Mouse (Mus musculus) embryonic facial prominence, embryonic 15.5 days (tissue): ENCODE measurements around the gene Stag3. TPM values are rescaled to one million over a fixed set of nuclear protein-coding genes. Genes with fewer than 3 reads are reported as not detected.
A peak's percentile ranks its signal among the peaks of the same experiment; 100 is the strongest.

Source experiments
- ATAC-seq: fragments of 200-750 bp; cut with Nextera tagmentation; 2 replicates; pipeline ENCODE4 v1.8.0; 2017; ENCODE audit warnings: low read depth, moderate TSS enrichment; ENCODE audit not compliant: insufficient number of reproducible peaks, low FRiP score, low TSS enrichment
- H3K27ac ChIP-seq: fragments of 300-500 bp; sonication (generic); replicated peaks from 2 replicates; pipeline ENCODE4 v1.5.1; 2015; ENCODE audit warnings: mild to moderate bottlenecking, inconsistent platforms
- H3K27me3 ChIP-seq: fragments of 300-500 bp; sonication (generic); 2 replicates; pipeline ENCODE4 v1.6.1; 2015; ENCODE audit warnings: inconsistent platforms
- H3K36me3 ChIP-seq: fragments of 300-500 bp; sonication (generic); 2 replicates; pipeline ENCODE4 v1.6.1; 2015; ENCODE audit warnings: mild to moderate bottlenecking, inconsistent platforms
- H3K4me1 ChIP-seq: fragments of 300-500 bp; sonication (generic); 2 replicates; pipeline ENCODE4 v1.6.1; 2015; ENCODE audit warnings: inconsistent platforms
- H3K4me2 ChIP-seq: fragments of 300-500 bp; sonication (generic); replicated peaks from 2 replicates; pipeline ENCODE4 v1.6.1; 2015; ENCODE audit warnings: mild to moderate bottlenecking, inconsistent platforms
- H3K4me3 ChIP-seq: fragments of 300-500 bp; sonication (generic); replicated peaks from 2 replicates; pipeline ENCODE4 v1.5.1; 2015; ENCODE audit warnings: mild to moderate bottlenecking, inconsistent platforms
- H3K9ac ChIP-seq: fragments of 300-500 bp; sonication (generic); 2 replicates; pipeline ENCODE4 v1.6.1; 2015; ENCODE audit warnings: inconsistent platforms
- H3K9me3 ChIP-seq: fragments of 300-500 bp; sonication (generic); replicated peaks from 2 replicates; pipeline ENCODE4 v1.6.1; 2016; ENCODE audit warnings: inconsistent platforms
- WGBS: fragments of 180-500 bp; shearing (Covaris S2); methylation state at CpG from one replicate; pipeline ENCODE4 v1.1.7; 2015; 5-methylcytosine and 5-hydroxymethylcytosine counted together
- polyA plus RNA-seq: library from polyadenylated mRNA; unstranded; fragments of >200 nt; fragmentation: Nextera tagmentation; extraction: Ambion mirVana; gene quantifications from 2 replicates; pipeline ENCODE4 v1.2.1, GENCODE M21; 2015

Stag3 gene
- polyA plus RNA-seq, 1 experiment from 2014 or later = 5.2 TPM

DNA sequence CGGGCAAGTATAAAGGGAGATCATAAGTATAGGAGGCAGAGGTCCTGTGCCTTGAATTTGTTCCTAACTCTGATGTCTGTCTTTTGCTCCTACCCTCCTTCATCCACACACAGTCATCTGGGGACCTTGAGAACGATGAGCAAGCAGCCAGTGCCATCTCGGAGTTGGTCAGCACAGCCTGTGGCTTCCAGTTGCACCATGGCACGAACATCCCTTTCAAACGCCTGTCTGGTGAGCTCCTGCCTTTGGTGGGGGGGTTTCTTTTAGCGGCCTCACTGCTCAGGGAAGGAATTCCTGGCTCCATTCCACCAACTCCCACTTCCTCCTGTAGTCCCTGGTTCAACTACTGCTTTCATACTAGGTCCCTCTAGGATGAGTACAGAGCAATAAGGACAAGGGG, 21.5 kb upstream of the Stag3 start:
- H3K27me3 ChIP-seq = no peaks in the 10 kb centered on the region
- 76% methylated on average over 6 of the region's 6 CpGs for WGBS
- no peak overlapping the region for H3K4me2 ChIP-seq
- H3K9me3 ChIP-seq = no peaks in the 10 kb centered on the region
- peaks cover 28% of the 10 kb centered on the region for H3K4me1 ChIP-seq
- H3K4me3 ChIP-seq = no peak overlapping the region
- ATAC-seq = no peak
- H3K36me3 ChIP-seq = peaks cover 39% of the 10 kb centered on the region
- no peak overlapping the region for H3K27ac ChIP-seq
- H3K9ac ChIP-seq = no peak overlapping the region

GRCm38 (mm10) chr5:138258993-138259392, 21.0 kb upstream of the Stag3 start:
- peaks cover 39% of the 10 kb centered on the region for H3K36me3 ChIP-seq
- no peak overlapping the region for H3K9ac ChIP-seq
- H3K27ac ChIP-seq = no peak overlapping the region
- H3K4me3 ChIP-seq = no peak overlapping the region
- no peak overlapping the region for H3K4me2 ChIP-seq
- WGBS = 55% methylated on average over 7 of the region's 7 CpGs
- no peaks in the 10 kb centered on the region for H3K9me3 ChIP-seq
- ATAC-seq = no peak
- peaks cover 28% of the 10 kb centered on the region for H3K4me1 ChIP-seq
- no peaks in the 10 kb centered on the region for H3K27me3 ChIP-seq

DNA sequence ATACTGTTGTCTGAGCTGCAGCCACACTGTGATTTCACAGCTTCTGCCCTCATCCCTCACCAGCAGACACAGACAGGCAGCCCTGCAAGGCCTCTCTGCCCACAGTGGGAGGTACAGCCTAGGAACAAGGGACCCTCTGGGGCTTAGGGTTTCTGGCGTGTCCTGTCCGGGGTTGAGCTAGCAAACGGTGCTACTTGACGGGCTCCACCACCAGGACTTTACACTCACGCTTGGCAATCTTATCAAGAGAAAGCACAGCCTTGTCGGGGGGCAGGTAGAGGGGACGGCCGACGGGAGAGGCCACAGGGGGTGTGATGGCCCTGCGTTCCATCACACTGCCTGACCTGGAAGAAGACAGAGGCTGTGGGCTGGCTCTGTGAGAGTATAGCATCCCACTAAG, 20.0 kb upstream of the Stag3 start:
- 81% methylated on average over 10 of the region's 10 CpGs for WGBS
- H3K36me3 ChIP-seq = peaks cover 39% of the 10 kb centered on the region

DNA sequence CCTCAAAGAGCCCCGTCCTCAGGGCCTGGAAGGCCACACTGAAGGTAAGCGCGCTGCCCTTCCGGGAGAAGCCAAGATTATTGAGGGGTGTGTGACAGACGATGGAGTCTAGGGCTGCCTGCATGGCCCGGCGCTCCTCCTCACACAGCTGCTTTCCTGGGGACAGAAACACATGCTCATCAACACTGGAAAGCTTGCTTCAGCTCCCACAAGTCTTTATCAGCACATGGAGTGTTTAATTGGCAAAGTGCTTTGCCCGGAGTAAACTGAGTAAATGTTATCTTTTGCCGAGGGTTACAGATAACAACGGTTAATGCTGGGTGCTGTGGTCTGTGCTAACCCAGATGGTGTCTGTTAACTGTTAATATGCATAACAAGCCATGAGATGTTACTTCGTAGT, 19.2 kb upstream of the Stag3 start:
- no peak for ATAC-seq
- peaks cover 30% of the 10 kb centered on the region for H3K4me1 ChIP-seq
- no peak overlapping the region for H3K9ac ChIP-seq
- no peak overlapping the region for H3K4me2 ChIP-seq
- H3K4me3 ChIP-seq = no peak overlapping the region
- no peak overlapping the region for H3K27ac ChIP-seq
- WGBS = 81% methylated on average over 11 of the region's 11 CpGs
- peaks cover 45% of the 10 kb centered on the region for H3K36me3 ChIP-seq
- H3K9me3 ChIP-seq = no peaks in the 10 kb centered on the region
- H3K27me3 ChIP-seq = no peaks in the 10 kb centered on the region

More for the DNA sequence above, 20.0 kb upstream of the Stag3 start:
- no peak for ATAC-seq
- Histone ChIP-seq H3K27me3 (no peaks in the 10 kb centered on the region), H3K4me1 (peaks cover 31% of the 10 kb centered on the region), H3K4me2 (no peak overlapping the region), H3K27ac (no peak overlapping the region), H3K4me3 (no peak overlapping the region), H3K9me3 (no peaks in the 10 kb centered on the region), H3K9ac (no peak overlapping the region)

DNA sequence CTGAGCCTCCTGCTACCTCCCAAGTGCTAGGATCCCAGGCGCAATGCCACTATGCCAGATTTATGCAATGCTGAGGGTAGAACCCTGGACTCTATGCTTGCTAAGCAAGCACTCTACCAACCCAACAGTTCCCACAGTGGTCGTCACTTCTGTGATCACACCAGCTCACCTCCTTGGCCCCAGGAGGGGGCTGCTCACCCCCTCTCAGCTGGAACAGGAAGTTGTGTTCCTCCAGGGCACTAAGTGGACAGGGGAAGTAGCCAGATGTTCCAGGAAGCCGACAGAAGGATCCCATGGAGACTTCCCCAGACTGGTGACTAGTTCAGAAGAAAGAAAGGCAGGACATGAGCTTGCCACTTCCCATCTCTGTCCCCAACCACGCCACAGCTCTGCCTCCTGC, 18.0 kb upstream of the Stag3 start:
- Histone ChIP-seq H3K27me3 (no peaks in the 10 kb centered on the region), H3K36me3 (peaks cover 52% of the 10 kb centered on the region), H3K4me3 (peak overlapping the region; percentile 89; the same call in 1 of the 2 replicates), H3K4me1 (peaks cover 23% of the 10 kb centered on the region), H3K4me2 (no peak overlapping the region), H3K9me3 (no peaks in the 10 kb centered on the region), H3K27ac (no peak overlapping the region), H3K9ac (no peak overlapping the region)
- ATAC-seq = no peak
- WGBS = 61% methylated on average over 4 of the region's 4 CpGs

GRCm38 (mm10) chr5:138262582-138263240, 17.3 kb upstream of the Stag3 start:
- H3K36me3 ChIP-seq = peaks cover 52% of the 10 kb centered on the region
- H3K4me1 ChIP-seq = peaks cover 23% of the 10 kb centered on the region
- peak overlapping the region; percentile 89 for H3K4me3 ChIP-seq
- peak overlapping the region; percentile 90 for H3K4me2 ChIP-seq
- ATAC-seq = no peak
- 55% methylated on average over 18 of the region's 18 CpGs for WGBS
- H3K9me3 ChIP-seq = no peaks in the 10 kb centered on the region
- no peak overlapping the region for H3K27ac ChIP-seq
- no peaks in the 10 kb centered on the region for H3K27me3 ChIP-seq
- peak overlapping the region; percentile 89 for H3K9ac ChIP-seq

DNA sequence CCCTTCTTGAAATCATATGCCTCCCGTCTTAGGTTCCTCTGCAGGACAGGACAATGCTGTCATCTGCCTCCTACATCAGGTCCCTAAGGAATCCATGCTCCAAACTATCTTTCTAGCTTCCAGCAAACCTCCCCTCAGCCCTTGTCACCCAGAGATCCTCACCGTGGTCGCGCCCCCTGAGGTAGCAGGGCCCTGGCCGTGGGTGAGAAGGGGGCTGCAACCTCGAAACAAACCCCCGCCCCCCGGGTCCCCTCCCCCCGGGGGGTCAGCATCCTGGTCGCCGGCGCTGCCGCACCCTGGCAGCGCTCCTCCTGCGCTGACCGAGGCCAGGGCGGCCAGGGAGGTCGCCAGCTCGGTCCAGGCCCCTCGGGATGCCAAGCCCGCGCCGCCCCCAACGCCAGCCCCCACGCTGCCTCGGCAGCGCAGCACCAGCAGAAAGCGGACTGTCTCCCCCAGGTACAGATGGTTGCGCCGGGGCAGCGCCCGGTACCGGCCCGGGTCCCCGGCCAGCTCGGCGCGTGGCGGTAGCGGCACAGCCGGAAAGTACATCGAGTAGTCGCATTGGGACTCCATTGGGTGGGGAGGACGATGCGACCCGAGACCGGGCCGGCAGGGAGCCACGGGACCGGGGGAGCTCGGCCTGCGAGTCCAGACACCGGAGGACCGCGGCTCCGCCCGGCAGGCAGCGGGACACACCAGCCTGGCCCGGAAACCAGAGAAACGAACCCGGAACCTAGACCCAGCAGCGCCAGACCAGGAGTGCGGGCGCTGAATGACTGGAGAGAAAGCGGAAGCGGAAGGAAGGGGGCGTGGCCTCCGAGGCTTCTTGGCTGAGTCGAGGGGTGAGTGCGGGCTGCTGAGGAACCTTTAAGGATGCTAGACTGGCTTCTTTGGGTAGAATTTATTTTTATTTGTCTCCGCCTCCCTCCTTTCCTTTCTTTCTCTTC, 16.5 kb upstream of the Stag3 start, which contains the start of gene BC037034:
Gene BC037034, minus strand, starts transcription at position 774 of the 947 bp plus-strand sequence.
- no peaks in the 10 kb centered on the region for H3K27me3 ChIP-seq
- H3K4me2 ChIP-seq = peak within 1 kb of the TSS; percentile 90
- H3K27ac ChIP-seq = peak within 1 kb of the TSS; percentile 79
- H3K9me3 ChIP-seq = no peaks in the 10 kb centered on the region
- peak; percentile 84 for ATAC-seq
- peak within 1 kb of the TSS; percentile 89 for H3K4me3 ChIP-seq
- WGBS = under 1% methylated on average over 65 of the region's 71 CpGs
- H3K4me1 ChIP-seq = peaks cover 23% of the 10 kb centered on the region
- H3K9ac ChIP-seq = peak within 1 kb of the TSS; percentile 89
- H3K36me3 ChIP-seq = peaks cover 49% of the 10 kb centered on the region

- ATAC-seq = no peak
These were observed 15.8 kb upstream of the Stag3 start for GRCm38 (mm10) chr5:138264207-138264578.

DNA sequence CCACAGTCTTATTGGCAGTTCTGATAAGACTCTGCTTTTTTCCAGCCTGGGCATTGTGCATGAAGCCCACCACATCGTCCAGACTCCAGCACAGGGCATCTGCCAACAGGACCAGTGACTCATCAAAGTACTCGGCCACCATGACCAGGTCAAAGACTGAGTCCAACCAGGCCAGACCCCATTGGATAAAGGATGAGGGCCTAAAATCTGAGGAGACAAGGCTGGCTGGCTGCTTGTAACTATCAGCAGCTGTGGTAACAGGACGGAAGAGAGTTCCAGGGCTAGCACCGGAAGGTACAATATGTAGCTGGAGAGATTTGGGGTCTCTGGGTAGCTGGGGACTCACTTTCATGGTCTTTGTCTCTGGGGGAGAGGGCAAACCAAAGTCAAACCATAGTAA, 14.3 kb upstream of the Stag3 start:
- no peak overlapping the region for H3K9ac ChIP-seq
- no peak overlapping the region for H3K4me2 ChIP-seq
- H3K27me3 ChIP-seq = no peaks in the 10 kb centered on the region
- WGBS = 96% methylated on average over 4 of the region's 4 CpGs
- no peaks in the 10 kb centered on the region for H3K9me3 ChIP-seq
- peaks cover 27% of the 10 kb centered on the region for H3K36me3 ChIP-seq
- no peak overlapping the region for H3K27ac ChIP-seq
- H3K4me1 ChIP-seq = peaks cover 23% of the 10 kb centered on the region
- H3K4me3 ChIP-seq = no peak overlapping the region
- no peak for ATAC-seq

More at GRCm38 (mm10) chr5:138264207-138264578, 15.8 kb upstream of the Stag3 start:
- H3K9ac ChIP-seq = peak overlapping the region; percentile 89
- H3K27me3 ChIP-seq = no peaks in the 10 kb centered on the region
- H3K9me3 ChIP-seq = no peaks in the 10 kb centered on the region
- H3K36me3 ChIP-seq = peaks cover 42% of the 10 kb centered on the region
- H3K4me3 ChIP-seq = peak overlapping the region; percentile 89
- H3K4me2 ChIP-seq = peak overlapping the region; percentile 90
- peak overlapping the region; percentile 79 for H3K27ac ChIP-seq
- H3K4me1 ChIP-seq = peaks cover 23% of the 10 kb centered on the region
- 11% methylated on average over 6 of the region's 6 CpGs for WGBS

- no peak overlapping the region for H3K4me3 ChIP-seq
- no peak for ATAC-seq
- peaks cover 15% of the 10 kb centered on the region; the same call in 1 of the 2 replicates for H3K36me3 ChIP-seq
- H3K9ac ChIP-seq = no peak overlapping the region
- H3K9me3 ChIP-seq = no peaks in the 10 kb centered on the region
- peaks cover 28% of the 10 kb centered on the region for H3K4me1 ChIP-seq
- H3K4me2 ChIP-seq = no peak overlapping the region
- no peak overlapping the region for H3K27ac ChIP-seq
- 89% methylated on average over 3 of the region's 3 CpGs for WGBS
- peaks cover 6% of the 10 kb centered on the region; the same call in 1 of the 2 replicates for H3K27me3 ChIP-seq
These were observed 12.9 kb upstream of the Stag3 start for GRCm38 (mm10) chr5:138267114-138267513.

DNA sequence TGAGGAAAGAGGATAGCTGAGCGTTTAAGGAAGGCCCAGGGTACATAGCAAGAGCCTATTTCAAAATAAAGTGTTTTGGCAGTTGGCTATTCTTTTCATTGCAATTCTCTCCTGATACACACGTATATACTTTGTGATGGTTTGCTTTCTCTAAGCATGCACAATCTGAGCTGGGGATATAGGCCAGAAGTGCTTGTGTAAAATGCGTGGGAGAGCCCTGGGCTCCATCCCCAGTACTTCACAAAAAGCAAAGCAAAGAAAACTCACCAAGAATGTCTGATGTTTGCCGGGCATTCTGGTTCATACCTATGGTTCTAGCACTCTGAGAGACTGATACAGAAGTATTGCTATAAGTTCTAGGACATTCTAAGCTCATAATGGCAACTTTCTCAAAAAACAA, 11.1 kb upstream of the Stag3 start:
- 76% methylated on average over 4 of the region's 4 CpGs for WGBS

More for the DNA sequence above, 11.1 kb upstream of the Stag3 start:
- peaks cover 6% of the 10 kb centered on the region; the same call in 1 of the 2 replicates for H3K27me3 ChIP-seq
- no peak overlapping the region for H3K4me3 ChIP-seq
- no peak overlapping the region for H3K4me2 ChIP-seq
- peaks cover 13% of the 10 kb centered on the region; the same call in 1 of the 2 replicates for H3K36me3 ChIP-seq
- no peak overlapping the region for H3K9ac ChIP-seq
- no peaks in the 10 kb centered on the region for H3K9me3 ChIP-seq
- peaks cover 23% of the 10 kb centered on the region for H3K4me1 ChIP-seq
- ATAC-seq = no peak
- H3K27ac ChIP-seq = no peak overlapping the region
